Mouse (Mus musculus) liver, embryonic 13.5 days (tissue): ENCODE results near the gene St6gal1. TPM values are rescaled to one million over a fixed set of nuclear protein-coding genes. Genes with fewer than 3 reads are reported as not detected.

Experiments used
- ATAC-seq: fragments of 200-750 bp; cut with Nextera tagmentation; 2 replicates; pipeline ENCODE4 v1.8.0; 2017; ENCODE audit warnings: low read depth, mild to moderate bottlenecking, moderate number of reproducible peaks, moderate library complexity
- DNase-seq: peaks from one replicate; pipeline ENCODE4 v3.0.0; 2022
- H3K27ac ChIP-seq: fragments of 300-500 bp; sonication (generic); 2 replicates; pipeline ENCODE4 v1.5.1; 2015; ENCODE audit warnings: moderate library complexity, mild to moderate bottlenecking, inconsistent platforms
- H3K27me3 ChIP-seq: fragments of 300-500 bp; sonication (generic); 2 replicates; pipeline ENCODE4 v1.6.1; 2015; ENCODE audit warnings: mild to moderate bottlenecking, inconsistent platforms
- H3K36me3 ChIP-seq: fragments of 300-500 bp; sonication (generic); 2 replicates; pipeline ENCODE4 v1.6.1; 2015; ENCODE audit warnings: mild to moderate bottlenecking, inconsistent platforms
- H3K4me1 ChIP-seq: fragments of 300-500 bp; sonication (generic); replicated peaks from 2 replicates; pipeline ENCODE4 v1.6.1; 2015; ENCODE audit warnings: inconsistent platforms
- H3K4me2 ChIP-seq: fragments of 300-500 bp; sonication (generic); 2 replicates; pipeline ENCODE4 v1.6.1; 2015; ENCODE audit warnings: inconsistent platforms, mild to moderate bottlenecking, moderate library complexity
- H3K4me3 ChIP-seq: fragments of 300-500 bp; sonication (generic); replicated peaks from 2 replicates; pipeline ENCODE4 v1.5.1; 2015; ENCODE audit warnings: mild to moderate bottlenecking, inconsistent platforms
- H3K9ac ChIP-seq: fragments of 300-500 bp; sonication (generic); 2 replicates; pipeline ENCODE4 v1.6.1; 2015; ENCODE audit warnings: mild to moderate bottlenecking, inconsistent platforms
- H3K9me3 ChIP-seq: fragments of 300-500 bp; sonication (generic); replicated peaks from 2 replicates; pipeline ENCODE4 v1.6.1; 2016; ENCODE audit warnings: inconsistent platforms
- WGBS: fragments of 180-500 bp; shearing (Covaris S2); methylation state at CpG from one replicate; pipeline ENCODE4 v1.1.7; 2015; ENCODE audit not compliant: insufficient replicate concordance; 5-methylcytosine and 5-hydroxymethylcytosine counted together
- polyA plus RNA-seq: library from polyadenylated mRNA; unstranded; fragments of >200 nt; fragmentation: Nextera tagmentation; extraction: Ambion mirVana; gene quantifications from 2 replicates; pipeline ENCODE4 v1.2.1, GENCODE M21; 2015

St6gal1 gene
- polyA plus RNA-seq, 1 experiment from 2014 or later: 7.5 TPM

DNA sequence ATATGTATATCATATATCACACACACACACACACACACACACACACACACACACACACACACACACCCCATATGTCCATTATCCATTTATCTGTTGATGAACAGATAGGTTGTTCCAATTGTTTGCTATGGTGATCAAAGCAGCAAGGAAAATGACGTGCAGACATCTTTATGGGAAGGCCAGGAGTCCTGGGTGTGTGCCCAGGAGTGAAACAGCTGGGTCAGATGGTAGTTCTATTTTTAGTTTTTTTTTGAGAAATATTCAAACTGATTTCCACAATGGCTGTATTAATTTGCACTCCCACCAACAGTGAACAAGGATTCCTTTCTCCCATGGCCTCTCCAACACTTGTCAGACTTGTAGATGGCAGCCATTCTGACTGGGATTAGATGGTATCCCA lies 29.5 kb downstream of the St6gal1 start:
- DNase-seq (no peak), ATAC-seq (no peak)
- Histone ChIP-seq H3K27ac (no peak overlapping the region), H3K36me3 (no peaks in the 10 kb centered on the region), H3K9ac (no peak overlapping the region), H3K4me1 (peaks cover 4% of the 10 kb centered on the region; the same call in 1 of the 2 replicates), H3K27me3 (peaks cover 14% of the 10 kb centered on the region), H3K4me3 (no peak overlapping the region), H3K4me2 (no peak overlapping the region), H3K9me3 (no peaks in the 10 kb centered on the region)
- WGBS: 62% methylated on average over 1 of the region's 1 CpGs

DNA sequence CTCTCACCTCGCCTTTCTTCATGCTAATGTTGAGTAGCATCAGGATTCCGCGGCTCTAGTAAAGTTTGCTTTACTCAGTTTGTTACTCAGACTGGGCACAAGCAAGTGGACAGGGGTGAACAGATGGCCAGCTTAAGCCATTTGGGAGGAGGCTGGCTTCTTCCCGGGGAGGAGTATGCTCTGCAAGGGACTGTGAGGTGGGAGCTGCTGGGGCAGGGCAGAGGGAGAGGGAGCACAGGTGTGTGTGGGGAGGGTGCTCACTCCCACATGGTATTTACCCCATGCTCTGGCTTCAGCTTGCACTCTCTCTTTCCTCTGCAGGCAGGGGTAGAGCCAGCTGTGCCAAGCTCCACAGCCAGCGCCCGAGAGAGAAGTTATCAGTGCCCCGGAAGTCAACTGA lies 32.1 kb downstream of the St6gal1 start:
- Histone ChIP-seq H3K27me3 (peaks cover 21% of the 10 kb centered on the region), H3K4me3 (no peak overlapping the region), H3K9ac (no peak overlapping the region), H3K9me3 (no peaks in the 10 kb centered on the region), H3K27ac (no peak overlapping the region), H3K4me1 (peaks cover 6% of the 10 kb centered on the region; the same call in 1 of the 2 replicates), H3K4me2 (no peak overlapping the region), H3K36me3 (no peaks in the 10 kb centered on the region)
- DNase-seq: no peak
- 56% methylated on average over 7 of the region's 7 CpGs for WGBS
- ATAC-seq: no peak

DNA sequence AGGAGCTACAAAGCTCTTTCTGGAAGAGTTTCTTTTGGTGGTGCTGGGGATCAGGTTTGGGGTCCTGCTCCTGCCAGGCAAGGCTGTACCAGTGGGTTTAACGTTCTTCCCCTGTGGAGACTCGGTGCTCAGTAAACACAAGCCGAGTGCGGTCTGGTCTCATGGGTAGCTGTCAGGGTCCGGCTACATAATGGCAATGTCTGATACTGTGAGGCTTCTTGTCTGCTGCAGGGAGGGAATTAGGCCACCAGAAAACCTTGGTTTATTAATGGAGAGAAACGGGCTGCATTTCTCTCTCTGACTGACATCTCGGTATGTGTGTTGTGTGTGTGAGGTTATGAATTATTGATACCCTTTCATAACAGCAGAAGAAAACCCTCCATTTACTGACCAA lies 33.9 kb downstream of the St6gal1 start:
- H3K4me1 ChIP-seq: peaks cover 6% of the 10 kb centered on the region; the same call in 1 of the 2 replicates
- H3K27ac ChIP-seq: no peak overlapping the region

GRCm38 (mm10) chr16:23258823-23259457 lies 34.4 kb downstream of the St6gal1 start:
- Histone ChIP-seq H3K27me3 (peaks cover 21% of the 10 kb centered on the region), H3K9me3 (no peaks in the 10 kb centered on the region), H3K36me3 (no peaks in the 10 kb centered on the region), H3K27ac (no peak overlapping the region), H3K9ac (no peak overlapping the region), H3K4me2 (no peak overlapping the region), H3K4me1 (peaks cover 6% of the 10 kb centered on the region; the same call in 1 of the 2 replicates), H3K4me3 (no peak overlapping the region)
- ATAC-seq: no peak
- no peak for DNase-seq
- 16% methylated on average over 4 of the region's 4 CpGs for WGBS

More for the DNA sequence above, 33.9 kb downstream of the St6gal1 start:
- DNase-seq (no peak), ATAC-seq (no peak)
- Histone ChIP-seq H3K36me3 (no peaks in the 10 kb centered on the region), H3K4me3 (no peak overlapping the region), H3K9me3 (no peaks in the 10 kb centered on the region), H3K9ac (no peak overlapping the region), H3K27me3 (peaks cover 21% of the 10 kb centered on the region), H3K4me2 (no peak overlapping the region)
- WGBS: 24% methylated on average over 7 of the region's 7 CpGs

DNA sequence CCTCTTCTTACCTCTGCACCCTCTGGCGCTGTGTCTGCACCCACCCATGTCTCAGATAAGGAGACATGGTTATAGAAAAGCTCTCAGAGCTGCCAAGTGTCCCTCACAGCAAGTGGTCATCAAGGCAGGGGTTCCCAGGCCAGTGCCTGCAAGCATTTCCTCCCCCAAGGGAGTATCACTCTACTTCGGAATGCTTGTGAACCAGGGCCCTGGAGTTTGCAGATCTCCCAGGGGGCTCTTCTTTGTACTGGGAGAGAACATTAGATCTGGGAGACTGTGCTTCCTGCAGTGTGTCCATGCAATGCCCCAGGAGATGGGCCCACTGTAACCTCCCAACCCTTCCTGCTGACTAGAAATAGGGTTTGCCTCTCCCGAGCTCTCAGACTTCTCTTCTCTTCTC lies 35.0 kb downstream of the St6gal1 start:
- Histone ChIP-seq H3K27ac (no peak overlapping the region), H3K4me1 (peaks cover 6% of the 10 kb centered on the region; the same call in 1 of the 2 replicates), H3K36me3 (no peaks in the 10 kb centered on the region), H3K9me3 (no peaks in the 10 kb centered on the region), H3K9ac (no peak overlapping the region), H3K4me2 (no peak overlapping the region), H3K4me3 (no peak overlapping the region), H3K27me3 (peaks cover 21% of the 10 kb centered on the region)
- ATAC-seq (no peak), DNase-seq (no peak)
- WGBS: 31% methylated on average over 3 of the region's 3 CpGs

GRCm38 (mm10) chr16:23262131-23262768 lies 37.7 kb downstream of the St6gal1 start:
- 17% methylated on average over 7 of the region's 10 CpGs for WGBS
- ATAC-seq (no peak), DNase-seq (no peak)
- Histone ChIP-seq H3K27me3 (peaks cover 12% of the 10 kb centered on the region), H3K9ac (no peak overlapping the region), H3K4me3 (no peak overlapping the region), H3K4me1 (peaks cover 6% of the 10 kb centered on the region; the same call in 1 of the 2 replicates), H3K4me2 (no peak overlapping the region), H3K27ac (no peak overlapping the region), H3K9me3 (no peaks in the 10 kb centered on the region), H3K36me3 (no peaks in the 10 kb centered on the region)

DNA sequence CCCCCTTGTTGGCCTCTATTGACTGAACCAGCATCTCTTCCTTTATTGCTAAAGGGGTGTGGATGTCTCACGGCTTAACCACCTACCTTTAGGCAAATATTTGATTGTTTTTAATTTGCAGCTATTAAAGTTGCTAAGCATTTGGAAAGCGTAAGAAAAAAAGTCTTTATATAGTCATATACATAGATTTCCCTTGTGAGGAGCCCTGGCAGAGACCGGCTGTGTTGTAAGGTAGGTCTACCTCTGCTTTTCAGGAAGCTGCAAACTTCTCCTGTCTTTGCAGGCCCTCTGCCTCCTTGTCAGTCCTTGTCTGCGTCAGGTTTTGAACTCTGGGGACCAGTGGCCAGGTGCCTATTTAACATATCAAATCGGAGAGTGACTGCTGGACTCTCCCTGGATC lies 38.3 kb downstream of the St6gal1 start:
- WGBS: 47% methylated on average over 5 of the region's 5 CpGs
- ATAC-seq (no peak), DNase-seq (no peak)

GRCm38 (mm10) chr16:23264999-23265398 lies 40.5 kb downstream of the St6gal1 start:
- H3K4me1 ChIP-seq: peaks cover 2% of the 10 kb centered on the region; the same call in 1 of the 2 replicates
- H3K9ac ChIP-seq: no peak overlapping the region
- ATAC-seq: no peak
- no peaks in the 10 kb centered on the region for H3K36me3 ChIP-seq
- no peaks in the 10 kb centered on the region for H3K9me3 ChIP-seq
- H3K4me2 ChIP-seq: no peak overlapping the region
- no peak overlapping the region for H3K4me3 ChIP-seq
- H3K27me3 ChIP-seq: no peaks in the 10 kb centered on the region; the same call in 1 of the 2 replicates
- no peak overlapping the region for H3K27ac ChIP-seq
- 63% methylated on average over 12 of the region's 12 CpGs for WGBS
- DNase-seq: no peak

More for the DNA sequence above, 38.3 kb downstream of the St6gal1 start:
- Histone ChIP-seq H3K27me3 (peaks cover 9% of the 10 kb centered on the region), H3K27ac (no peak overlapping the region), H3K9me3 (no peaks in the 10 kb centered on the region), H3K4me1 (peaks cover 6% of the 10 kb centered on the region; the same call in 1 of the 2 replicates), H3K4me2 (no peak overlapping the region), H3K9ac (no peak overlapping the region), H3K36me3 (no peaks in the 10 kb centered on the region), H3K4me3 (no peak overlapping the region)

DNA sequence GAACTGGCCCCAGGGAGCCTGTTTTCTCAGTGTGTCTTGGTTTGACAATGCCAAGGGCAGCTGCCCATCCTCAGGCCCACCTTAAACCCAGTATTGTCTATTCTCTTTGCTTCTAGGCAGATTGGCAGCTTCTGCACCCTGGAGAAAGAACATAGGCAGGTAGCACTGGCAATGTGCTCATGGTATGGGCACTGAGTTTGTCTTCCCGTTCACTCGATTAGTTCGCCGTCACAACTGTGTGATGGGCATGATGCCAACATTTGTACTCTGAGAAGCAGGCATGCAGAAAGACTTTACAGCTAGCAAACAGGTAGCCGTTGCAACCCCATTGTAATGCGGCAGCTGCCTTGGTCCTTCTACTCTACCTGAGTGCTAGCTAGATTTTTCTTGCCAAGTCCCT lies 40.9 kb downstream of the St6gal1 start:
- DNase-seq (no peak), ATAC-seq (no peak)
- Histone ChIP-seq H3K27ac (no peak overlapping the region), H3K9me3 (no peaks in the 10 kb centered on the region), H3K4me1 (peaks cover 7% of the 10 kb centered on the region), H3K27me3 (no peaks in the 10 kb centered on the region; the same call in 1 of the 2 replicates), H3K36me3 (no peaks in the 10 kb centered on the region), H3K9ac (no peak overlapping the region), H3K4me2 (no peak overlapping the region), H3K4me3 (no peak overlapping the region)
- 86% methylated on average over 6 of the region's 6 CpGs for WGBS

DNA sequence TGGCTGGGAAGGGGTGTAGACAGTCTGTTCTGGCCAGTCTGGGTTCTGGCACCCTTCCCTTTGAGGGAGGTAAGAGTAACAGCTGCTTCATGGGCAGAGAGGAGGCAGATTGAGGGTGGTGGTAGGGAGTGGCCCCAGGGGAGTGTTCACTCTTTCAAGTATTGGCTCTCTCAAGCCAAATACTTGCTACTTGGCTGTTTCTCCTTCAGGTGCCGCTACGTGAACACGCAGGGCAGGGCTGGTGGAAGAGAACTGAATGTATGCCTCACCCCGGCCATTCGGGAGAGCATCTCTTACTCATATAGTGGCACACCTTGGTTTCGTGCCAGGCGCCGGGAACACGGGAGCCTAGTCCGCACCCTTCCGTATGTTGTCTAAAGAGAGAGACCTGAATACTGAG lies 41.8 kb downstream of the St6gal1 start:
- DNase-seq: no peak
- ATAC-seq: no peak
- no peaks in the 10 kb centered on the region for H3K36me3 ChIP-seq
- no peak overlapping the region for H3K9ac ChIP-seq
- H3K9me3 ChIP-seq: no peaks in the 10 kb centered on the region
- no peaks in the 10 kb centered on the region; the same call in 1 of the 2 replicates for H3K27me3 ChIP-seq
- 81% methylated on average over 11 of the region's 11 CpGs for WGBS
- H3K4me2 ChIP-seq: no peak overlapping the region
- no peak overlapping the region for H3K27ac ChIP-seq
- peaks cover 8% of the 10 kb centered on the region for H3K4me1 ChIP-seq
- H3K4me3 ChIP-seq: no peak overlapping the region

- H3K9me3 ChIP-seq: no peaks in the 10 kb centered on the region
- H3K4me1 ChIP-seq: peaks cover 12% of the 10 kb centered on the region
- DNase-seq (no peak), ATAC-seq (no peak)
- H3K27me3 ChIP-seq: no peaks in the 10 kb centered on the region
- H3K36me3 ChIP-seq: no peaks in the 10 kb centered on the region
- H3K9ac ChIP-seq: no peak overlapping the region
- 54% methylated on average over 4 of the region's 4 CpGs for whole genome bisulfite sequencing
- H3K4me2 ChIP-seq: no peak overlapping the region
- H3K27ac ChIP-seq: no peak overlapping the region
- no peak overlapping the region for H3K4me3 ChIP-seq
Measured at GRCm38 (mm10) chr16:23266896-23267295, 42.4 kb downstream of the St6gal1 start.

DNA sequence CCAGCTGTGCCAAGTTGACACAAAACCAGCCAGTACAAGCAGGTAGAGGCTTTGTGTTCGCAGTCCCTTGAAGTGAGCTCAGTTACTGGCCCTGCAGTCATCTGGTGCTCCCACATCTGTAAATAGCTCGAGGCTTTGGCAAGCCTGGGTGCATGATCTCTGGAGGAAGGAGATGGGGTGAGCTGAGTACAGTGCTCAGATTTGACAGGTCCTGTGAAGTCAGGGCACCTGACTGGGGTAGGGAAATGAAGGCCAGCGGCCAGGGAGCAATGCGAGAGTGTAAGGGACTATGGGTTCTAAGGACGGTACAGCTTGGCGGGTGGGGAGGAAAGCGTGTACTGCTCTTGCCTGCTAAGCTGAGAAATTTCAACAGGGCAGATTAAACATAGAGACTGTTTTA lies 43.7 kb downstream of the St6gal1 start:
- H3K9me3 ChIP-seq: no peaks in the 10 kb centered on the region
- H3K4me1 ChIP-seq: peaks cover 20% of the 10 kb centered on the region
- no peaks in the 10 kb centered on the region for H3K27me3 ChIP-seq
- no peak overlapping the region for H3K4me3 ChIP-seq
- ATAC-seq (no peak), DNase-seq (no peak)
- 64% methylated on average over 7 of the region's 7 CpGs for WGBS
- no peak overlapping the region for H3K4me2 ChIP-seq
- no peak overlapping the region for H3K27ac ChIP-seq
- H3K36me3 ChIP-seq: no peaks in the 10 kb centered on the region
- H3K9ac ChIP-seq: no peak overlapping the region
